In genomic region chr9:120983849-120984248, GRCm38 (mm10) we compare ENCODE assay signal across 11 mouse cellular contexts.
"Had no signal": no experiment of that assay in that cellular context is flagged by ENCODE, and none has a peak within 500 bp of the region (broad histone marks: within the 10 kb centered on the region; RNA-seq: fewer than 3 reads in every experiment).

No protein-coding gene starts in this region.

- H3K36me3 ChIP-seq: limb, embryonic 10.5 days; neural tube, embryonic 13.5 days had no signal

- DNase-seq: kidney, adult 8-10 months; kidney, postnatal 25 days; lung, adult 18-20 months; retina, postnatal 1 day; thymus, postnatal 4 days had no signal

- H3K27me3 ChIP-seq: midbrain, embryonic 12.5 days; neural tube, embryonic 13.5 days had no signal

- H3K4me2 ChIP-seq: midbrain, embryonic 12.5 days; neural tube, embryonic 13.5 days had no signal

- ATAC-seq: midbrain, embryonic 16.5 days had no signal

- H3K9ac ChIP-seq: midbrain, embryonic 12.5 days; neural tube, embryonic 13.5 days had no signal

- H3K4me3 ChIP-seq: left cerebral cortex, adult 2 months; limb, embryonic 10.5 days; midbrain, embryonic 12.5 days; neural tube, embryonic 13.5 days had no signal

- H3K27ac ChIP-seq: left cerebral cortex, adult 2 months; limb, embryonic 10.5 days; midbrain, embryonic 12.5 days; neural tube, embryonic 13.5 days; stomach, postnatal 0 days had no signal

- H3K9me3 ChIP-seq: limb, embryonic 10.5 days; midbrain, embryonic 12.5 days; neural tube, embryonic 13.5 days had no signal
